Mouse (Mus musculus) hindbrain, embryonic 12.5 days (tissue): Measurements from ENCODE around the gene Sox15. TPM values are rescaled to one million over a fixed set of nuclear protein-coding genes. Genes with fewer than 3 reads are reported as not detected.
"Not testable (repeated sequence)": the region's sequence is repeated elsewhere in the genome, so short reads cannot be mapped to it uniquely, and the experiment has no call there.

Experiments
- ATAC-seq: fragments of 200-750 bp; cut with Nextera tagmentation; 2 replicates; pipeline ENCODE4 v1.8.0; 2017; ENCODE audit warnings: moderate TSS enrichment; ENCODE audit not compliant: low FRiP score
- H3K27ac ChIP-seq: fragments of 300-500 bp; sonication (generic); 2 replicates; pipeline ENCODE4 v1.5.1; 2016; ENCODE audit warnings: mild to moderate bottlenecking
- H3K27me3 ChIP-seq: fragments of 300-500 bp; sonication (generic); 2 replicates; pipeline ENCODE4 v1.6.1; 2016; ENCODE audit warnings: mild to moderate bottlenecking
- H3K36me3 ChIP-seq: fragments of 300-500 bp; sonication (generic); 2 replicates; pipeline ENCODE4 v1.6.1; 2016; ENCODE audit warnings: mild to moderate bottlenecking
- H3K4me1 ChIP-seq: fragments of 300-500 bp; sonication (generic); 2 replicates; pipeline ENCODE4 v1.6.1; 2016
- H3K4me2 ChIP-seq: fragments of 300-500 bp; sonication (generic); replicated peaks from 2 replicates; pipeline ENCODE4 v1.6.1; 2016; ENCODE audit warnings: mild to moderate bottlenecking
- H3K4me3 ChIP-seq: fragments of 300-500 bp; sonication (generic); 2 replicates; pipeline ENCODE4 v1.5.1; 2016; ENCODE audit warnings: mild to moderate bottlenecking
- H3K9ac ChIP-seq: fragments of 300-500 bp; sonication (generic); 2 replicates; pipeline ENCODE4 v1.6.1; 2016; ENCODE audit warnings: mild to moderate bottlenecking, moderate library complexity
- H3K9me3 ChIP-seq: fragments of 300-500 bp; sonication (generic); replicated peaks from 2 replicates; pipeline ENCODE4 v1.6.1; 2016; ENCODE audit warnings: mild to moderate bottlenecking
- WGBS: fragments of 180-500 bp; shearing (Covaris S2); methylation state at CpG from one replicate; pipeline ENCODE4 v1.1.7; 2016; 5-methylcytosine and 5-hydroxymethylcytosine counted together
- microRNA counts: library from miRNA; unstranded; fragments of <30 nt; microRNA quantifications from one replicate; lab custom pipeline; 2017
- microRNA-seq: library from miRNA; unstranded; fragments of <30 nt; microRNA quantifications from one replicate; pipeline ENCODE4, GENCODE M21; 2017
- polyA plus RNA-seq: library from polyadenylated mRNA; unstranded; fragments of >200 nt; fragmentation: Nextera tagmentation; extraction: Ambion mirVana; gene quantifications from 2 replicates; pipeline ENCODE4 v1.2.1, GENCODE M21; 2016

The Sox15 gene
- polyA plus RNA-seq, 1 experiment from 2014 or later: 0.26 TPM

- no peaks in the 10 kb centered on the region for H3K36me3 ChIP-seq
- H3K4me3 ChIP-seq: peak within 1 kb of the TSS; percentile 49
- WGBS: 2% methylated on average over 34 of the region's 41 CpGs
- peaks cover 13% of the 10 kb centered on the region for H3K4me1 ChIP-seq
- H3K9me3 ChIP-seq: no peaks in the 10 kb centered on the region
- peak within 1 kb of the TSS; percentile 96 for H3K4me2 ChIP-seq
- peak within 1 kb of the TSS; percentile 81 for H3K9ac ChIP-seq
- peak; percentile 56; the same call in 1 of the 2 replicates for ATAC-seq
- peaks cover 7% of the 10 kb centered on the region; the same call in 1 of the 2 replicates for H3K27me3 ChIP-seq
- peak within 1 kb of the TSS; percentile 40; the same call in 1 of the 2 replicates for H3K27ac ChIP-seq
These were observed 40.5 kb downstream of the Sox15 start, which contains the start of the genes Tnfsf12 and Tnfsfm13 for GRCm38 (mm10) chr11:69695361-69696181. Gene Tnfsf12, minus strand, starts transcription at chr11:69695849. Gene Tnfsfm13, minus strand, starts transcription at chr11:69696098.

- H3K4me2 ChIP-seq: no peak overlapping the region
- H3K4me3 ChIP-seq: no peak overlapping the region
- no peak overlapping the region for H3K9ac ChIP-seq
- no peaks in the 10 kb centered on the region for H3K36me3 ChIP-seq
- H3K27ac ChIP-seq: no peak overlapping the region
- H3K9me3 ChIP-seq: no peaks in the 10 kb centered on the region
- H3K27me3 ChIP-seq: peaks cover 7% of the 10 kb centered on the region; the same call in 1 of the 2 replicates
- no peak for ATAC-seq
- 88% methylated on average over 3 of the region's 3 CpGs for whole genome bisulfite sequencing
- H3K4me1 ChIP-seq: peaks cover 13% of the 10 kb centered on the region
These were observed 42.3 kb downstream of the Sox15 start for GRCm38 (mm10) chr11:69697396-69697795.

GRCm38 (mm10) chr11:69698574-69698973 lies 43.5 kb downstream of the Sox15 start:
- Histone ChIP-seq H3K27ac (no peak overlapping the region), H3K4me3 (no peak overlapping the region), H3K9me3 (no peaks in the 10 kb centered on the region), H3K36me3 (no peaks in the 10 kb centered on the region), H3K4me1 (peaks cover 13% of the 10 kb centered on the region), H3K27me3 (peaks cover 2% of the 10 kb centered on the region; the same call in 1 of the 2 replicates), H3K9ac (no peak overlapping the region), H3K4me2 (no peak overlapping the region)
- ATAC-seq: no peak
- 65% methylated on average over 5 of the region's 5 CpGs for WGBS

GRCm38 (mm10) chr11:69699595-69699994 lies 44.5 kb downstream of the Sox15 start:
- no peak overlapping the region for H3K4me3 ChIP-seq
- H3K27me3 ChIP-seq: peaks cover 2% of the 10 kb centered on the region; the same call in 1 of the 2 replicates
- peaks cover 13% of the 10 kb centered on the region for H3K4me1 ChIP-seq
- no peak for ATAC-seq
- H3K4me2 ChIP-seq: no peak overlapping the region
- 86% methylated on average over 1 of the region's 1 CpGs for WGBS
- H3K27ac ChIP-seq: no peak overlapping the region
- no peaks in the 10 kb centered on the region for H3K9me3 ChIP-seq
- H3K9ac ChIP-seq: no peak overlapping the region
- H3K36me3 ChIP-seq: no peaks in the 10 kb centered on the region

GRCm38 (mm10) chr11:69702886-69703285 lies 47.8 kb downstream of the Sox15 start:
- not testable (repeated sequence) for ATAC-seq, H3K27me3 ChIP-seq, H3K4me3 ChIP-seq, H3K9me3 ChIP-seq, H3K9ac ChIP-seq, H3K4me2 ChIP-seq, H3K36me3 ChIP-seq, H3K4me1 ChIP-seq, H3K27ac ChIP-seq
- WGBS: 91% methylated on average over 10 of the region's 10 CpGs

- H3K36me3 ChIP-seq, ATAC-seq, H3K9ac ChIP-seq, H3K4me1 ChIP-seq, H3K9me3 ChIP-seq, H3K4me2 ChIP-seq, H3K4me3 ChIP-seq, H3K27ac ChIP-seq, H3K27me3 ChIP-seq: not testable (repeated sequence)
- 57% methylated on average over 3 of the region's 3 CpGs for WGBS
These were observed 48.3 kb downstream of the Sox15 start for GRCm38 (mm10) chr11:69703381-69703780.

- H3K27ac ChIP-seq: no peak overlapping the region
- H3K36me3 ChIP-seq: no peaks in the 10 kb centered on the region
- WGBS: 70% methylated on average over 8 of the region's 8 CpGs
- H3K9ac ChIP-seq: no peak overlapping the region
- no peak overlapping the region for H3K4me2 ChIP-seq
- no peak for ATAC-seq
- H3K4me3 ChIP-seq: no peak overlapping the region
- H3K27me3 ChIP-seq: no peaks in the 10 kb centered on the region
- no peaks in the 10 kb centered on the region for H3K9me3 ChIP-seq
- no peaks in the 10 kb centered on the region for H3K4me1 ChIP-seq
These were observed 48.9 kb downstream of the Sox15 start for GRCm38 (mm10) chr11:69703814-69704612.

GRCm38 (mm10) chr11:69704613-69705010 lies 49.5 kb downstream of the Sox15 start:
- no peak overlapping the region for H3K4me3 ChIP-seq
- no peak for ATAC-seq
- H3K4me2 ChIP-seq: no peak overlapping the region
- WGBS: 45% methylated on average over 2 of the region's 2 CpGs
- no peak overlapping the region for H3K27ac ChIP-seq
- no peaks in the 10 kb centered on the region for H3K27me3 ChIP-seq
- no peaks in the 10 kb centered on the region for H3K4me1 ChIP-seq
- no peaks in the 10 kb centered on the region for H3K9me3 ChIP-seq
- no peaks in the 10 kb centered on the region for H3K36me3 ChIP-seq
- H3K9ac ChIP-seq: no peak overlapping the region

MicroRNA genes within 50 kb of the gene (microRNA counts, 519-probe panel; counts per million panel counts)
- microRNA mmu-miR-1934 (lab: Ali Mortazavi, UCI) (470 counts per million, percentile 58 among the panel's probes with 10 or more counts), microRNA mmu-miR-467f (lab: Ali Mortazavi, UCI) (2,681 counts per million, percentile 66 among the panel's probes with 10 or more counts)

Small RNAs within 50 kb of the gene (microRNA-seq; reads per million reads assigned to microRNA genes)
- gene Mir1934: 1.9 reads per million
- not detected for gene Mir467f

Other genes starting within 250 kb of the Sox15 start
- gene Kdm6b, start 241.6 kb upstream of the Sox15 start, polyA plus RNA-seq: 51.4 and 51.6 TPM in 2 replicates
- 1.4 and 2.5 TPM in 2 replicates for gene Dnah2, start 106.2 kb upstream of the Sox15 start, polyA plus RNA-seq
- 95.7 and 106 TPM in 2 replicates for gene Efnb3, start 95.1 kb upstream of the Sox15 start, polyA plus RNA-seq
- gene Wrap53, start 75.1 kb upstream of the Sox15 start, polyA plus RNA-seq: 29.7 and 29.9 TPM in 2 replicates
- 105 and 109 TPM in 2 replicates for gene Trp53, start 75.0 kb upstream of the Sox15 start, polyA plus RNA-seq
- 12.1 and 18.5 TPM in 2 replicates for gene Atp1b2, start 49.4 kb upstream of the Sox15 start, polyA plus RNA-seq
- not detected in 2 replicates for gene Shbg, start 37.4 kb upstream of the Sox15 start, polyA plus RNA-seq
- 24.4 and 26.6 TPM in 2 replicates for gene Sat2, start 33.3 kb upstream of the Sox15 start, polyA plus RNA-seq
- gene Fxr2, start 22.3 kb upstream of the Sox15 start, polyA plus RNA-seq: 62.7 and 62.8 TPM in 2 replicates
- 68.0 and 69.1 TPM in 2 replicates for gene Mpdu1, start 7.3 kb downstream of the Sox15 start, polyA plus RNA-seq
- gene Cd68, start 10.8 kb downstream of the Sox15 start, polyA plus RNA-seq: 6.9 and 8.2 TPM in 2 replicates
- 555 and 589 TPM in 2 replicates for gene Eif4a1, start 17.1 kb downstream of the Sox15 start, polyA plus RNA-seq
- 105 and 106 TPM in 2 replicates for gene Senp3, start 26.8 kb downstream of the Sox15 start, polyA plus RNA-seq
- gene Tnfsf13, start 30.5 kb downstream of the Sox15 start, polyA plus RNA-seq: 0.42 and 0.49 TPM in 2 replicates
- 3.1 and 3.4 TPM in 2 replicates for gene Tnfsf12, start 40.5 kb downstream of the Sox15 start, polyA plus RNA-seq
- gene Tnfsfm13, start 40.8 kb downstream of the Sox15 start, polyA plus RNA-seq: 0.80 and 1.9 TPM in 2 replicates
- gene Polr2a, start 103.3 kb downstream of the Sox15 start, polyA plus RNA-seq: 32.2 and 39.0 TPM in 2 replicates
- 0.40 and 0.61 TPM in 2 replicates for gene Slc35g3, start 106.7 kb downstream of the Sox15 start, polyA plus RNA-seq
- 2.3 and 2.4 TPM in 2 replicates for gene Zbtb4, start 110.6 kb downstream of the Sox15 start, polyA plus RNA-seq
- gene Chrnb1, start 140.6 kb downstream of the Sox15 start, polyA plus RNA-seq: 3.0 and 5.9 TPM in 2 replicates
- gene Fgf11, start 146.5 kb downstream of the Sox15 start, polyA plus RNA-seq: 3.7 and 4.2 TPM in 2 replicates
- gene Tmem102, start 150.3 kb downstream of the Sox15 start, polyA plus RNA-seq: 1.6 and 2.4 TPM in 2 replicates
- gene Gm39566, start 160.0 kb downstream of the Sox15 start, polyA plus RNA-seq: not detected in 2 replicates
- gene Spem2, start 163.2 kb downstream of the Sox15 start, polyA plus RNA-seq: 0.14 TPM in 1 of 2 replicates, not detected in the other
- 0.21 and 0.46 TPM in 2 replicates for gene Spem1, start 166.9 kb downstream of the Sox15 start, polyA plus RNA-seq
- 14.7 and 14.9 TPM in 2 replicates for gene Nlgn2, start 182.5 kb downstream of the Sox15 start, polyA plus RNA-seq
- gene Tmem256, start 183.2 kb downstream of the Sox15 start, polyA plus RNA-seq: 268 and 314 TPM in 2 replicates
- gene Plscr3, start 191.1 kb downstream of the Sox15 start, polyA plus RNA-seq: 74.9 and 87.3 TPM in 2 replicates
- 0.57 and 1.4 TPM in 2 replicates for gene Tnk1, start 203.4 kb downstream of the Sox15 start, polyA plus RNA-seq
- gene Tmem95, start 222.7 kb downstream of the Sox15 start, polyA plus RNA-seq: not detected in 2 replicates
- gene Kctd11, start 226.1 kb downstream of the Sox15 start, polyA plus RNA-seq: 2.9 and 3.2 TPM in 2 replicates
- 0.86 and 0.92 TPM in 2 replicates for gene Acap1, start 240.2 kb downstream of the Sox15 start, polyA plus RNA-seq
- 17.8 TPM in 2 replicates for gene 2810408A11Rik, start 245.7 kb downstream of the Sox15 start, polyA plus RNA-seq
- 15.0 and 15.2 TPM in 2 replicates for gene Neurl4, start 245.8 kb downstream of the Sox15 start, polyA plus RNA-seq